Mouse (Mus musculus): ENCODE measurements around the gene Abhd14b. TPM values are rescaled to one million over a fixed set of nuclear protein-coding genes. Genes with fewer than 3 reads are reported as not detected.
"Not testable (repeated sequence)": the region's sequence is repeated elsewhere in the genome, so short reads cannot be mapped to it uniquely, and the experiment has no call there.

The Abhd14b gene
- polyA plus RNA-seq, 1 experiment from 2014 or later, result 48.3 TPM

GRCm38 (mm10) chr9:106480541-106480940 lies 33.3 kb downstream of the Abhd14b start:
- no peak overlapping the region for H3K9ac ChIP-seq (replicated peaks; ENCODE audit: low read length)
- H3K36me3 ChIP-seq (ENCODE audit: insufficient read depth, low read length), result peaks cover 38% of the 10 kb centered on the region
- 88% methylated on average over 7 of the region's 7 CpGs for WGBS
- H3K27me3 ChIP-seq (ENCODE audit: insufficient read depth, low read length), result no peaks in the 10 kb centered on the region
- H3K4me1 ChIP-seq (ENCODE audit: insufficient read depth, low read length), result peaks cover 20% of the 10 kb centered on the region
- H3K4me3 ChIP-seq (ENCODE audit: low read length), result no peak overlapping the region
- H3K27ac ChIP-seq (ENCODE audit: low read length), result no peak overlapping the region
- no peak for ATAC-seq (ENCODE audit: low FRiP score, low TSS enrichment)
- no peaks in the 10 kb centered on the region for H3K9me3 ChIP-seq (ENCODE audit: low read length)
- no peak overlapping the region for H3K4me2 ChIP-seq (replicated peaks; ENCODE audit: low read depth, low read length)

DNA sequence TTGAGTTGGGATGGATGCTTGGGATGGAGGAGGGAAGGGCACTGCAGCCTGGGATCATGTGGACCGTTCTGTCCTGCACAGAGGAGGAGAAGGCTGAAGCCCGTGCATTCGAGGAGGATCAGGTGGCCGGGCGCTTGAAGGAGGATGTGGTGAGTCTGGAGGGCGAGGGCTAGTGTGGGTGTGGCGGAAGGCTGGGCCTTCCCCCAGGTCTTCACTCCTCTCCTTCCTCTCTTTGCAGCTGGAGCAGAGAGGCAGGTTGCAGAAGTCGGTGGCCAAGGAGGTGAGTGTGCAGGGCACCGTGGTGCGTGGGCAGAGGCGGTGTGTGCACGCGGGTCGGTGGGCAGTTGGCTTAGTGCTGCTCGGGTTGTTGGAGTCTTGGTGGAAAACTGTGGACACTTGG lies 33.8 kb downstream of the Abhd14b start:
- WGBS, result 86% methylated on average over 13 of the region's 15 CpGs
- H3K9me3 ChIP-seq (ENCODE audit: low read length), result no peaks in the 10 kb centered on the region
- peaks cover 39% of the 10 kb centered on the region for H3K36me3 ChIP-seq (ENCODE audit: insufficient read depth, low read length)
- peaks cover 15% of the 10 kb centered on the region for H3K4me1 ChIP-seq (ENCODE audit: insufficient read depth, low read length)
- H3K4me3 ChIP-seq (ENCODE audit: low read length), result no peak overlapping the region
- H3K9ac ChIP-seq (replicated peaks; ENCODE audit: low read length), result no peak overlapping the region
- no peak overlapping the region for H3K4me2 ChIP-seq (replicated peaks; ENCODE audit: low read depth, low read length)
- H3K27me3 ChIP-seq (ENCODE audit: insufficient read depth, low read length), result no peaks in the 10 kb centered on the region
- no peak overlapping the region for H3K27ac ChIP-seq (ENCODE audit: low read length)
- ATAC-seq (ENCODE audit: low FRiP score, low TSS enrichment), result no peak

DNA sequence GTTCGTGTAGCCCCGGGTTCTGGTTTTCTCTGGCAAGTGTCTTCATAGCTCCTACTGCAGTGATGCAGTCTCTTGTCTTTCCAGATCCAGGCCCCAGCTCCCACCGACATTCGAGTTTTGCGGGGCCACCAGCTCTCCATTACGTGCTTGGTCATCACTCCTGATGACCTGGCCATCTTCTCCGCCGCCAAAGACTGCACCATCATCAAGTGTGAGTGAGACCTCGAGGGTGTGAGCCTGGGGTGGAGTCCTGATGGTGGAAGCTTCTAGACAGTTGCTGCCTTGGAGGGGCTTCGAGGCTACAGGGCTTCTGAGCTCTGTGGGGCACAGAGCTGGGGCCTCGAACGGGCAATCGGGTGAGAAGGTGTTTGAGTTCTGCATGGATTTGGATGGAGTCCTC lies 34.4 kb downstream of the Abhd14b start:
- Histone ChIP-seq H3K9me3 (ENCODE audit: low read length) (no peaks in the 10 kb centered on the region), H3K36me3 (ENCODE audit: insufficient read depth, low read length) (peaks cover 41% of the 10 kb centered on the region)

GRCm38 (mm10) chr9:106482578-106483115 lies 35.4 kb downstream of the Abhd14b start:
- Histone ChIP-seq H3K4me2 (replicated peaks; ENCODE audit: low read depth, low read length) (no peak overlapping the region), H3K27me3 (ENCODE audit: insufficient read depth, low read length) (no peaks in the 10 kb centered on the region), H3K4me1 (ENCODE audit: insufficient read depth, low read length) (peaks cover 9% of the 10 kb centered on the region), H3K4me3 (ENCODE audit: low read length) (no peak overlapping the region), H3K36me3 (ENCODE audit: insufficient read depth, low read length) (peaks cover 41% of the 10 kb centered on the region), H3K9me3 (ENCODE audit: low read length) (no peaks in the 10 kb centered on the region), H3K27ac (ENCODE audit: low read length) (no peak overlapping the region), H3K9ac (replicated peaks; ENCODE audit: low read length) (no peak overlapping the region)
- no peak for ATAC-seq (ENCODE audit: low FRiP score, low TSS enrichment)
- 85% methylated on average over 17 of the region's 17 CpGs for WGBS

More for the DNA sequence above, 34.4 kb downstream of the Abhd14b start:
- WGBS, result 92% methylated on average over 13 of the region's 13 CpGs
- H3K27ac ChIP-seq (ENCODE audit: low read length), result no peak overlapping the region
- no peaks in the 10 kb centered on the region for H3K27me3 ChIP-seq (ENCODE audit: insufficient read depth, low read length)
- H3K4me1 ChIP-seq (ENCODE audit: insufficient read depth, low read length), result peaks cover 11% of the 10 kb centered on the region
- H3K4me2 ChIP-seq (replicated peaks; ENCODE audit: low read depth, low read length), result no peak overlapping the region
- H3K9ac ChIP-seq (replicated peaks; ENCODE audit: low read length), result no peak overlapping the region
- H3K4me3 ChIP-seq (ENCODE audit: low read length), result no peak overlapping the region
- ATAC-seq (ENCODE audit: low FRiP score, low TSS enrichment), result no peak

DNA sequence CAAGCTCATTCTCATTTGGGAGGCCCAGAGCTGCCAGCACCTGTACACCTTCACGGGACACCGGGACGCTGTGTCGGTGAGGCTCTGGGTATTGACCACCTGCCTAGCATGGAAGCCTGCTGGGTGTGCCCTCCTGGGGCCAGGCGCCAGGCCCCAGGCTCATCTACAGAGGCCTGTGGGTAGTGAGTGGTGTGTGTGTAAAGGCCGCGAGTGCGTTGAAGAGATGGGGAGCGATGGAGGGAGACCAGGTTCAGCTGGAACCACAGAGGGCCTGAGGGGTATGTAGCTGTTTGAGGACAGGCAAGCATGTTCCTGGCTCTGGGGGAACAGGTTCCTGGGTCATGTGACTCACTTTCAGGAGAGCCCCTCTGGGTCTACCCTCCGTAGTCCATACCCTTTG lies 35.9 kb downstream of the Abhd14b start:
- H3K36me3 ChIP-seq (ENCODE audit: insufficient read depth, low read length), result peaks cover 41% of the 10 kb centered on the region
- WGBS, result 95% methylated on average over 10 of the region's 10 CpGs
- no peak overlapping the region for H3K4me2 ChIP-seq (replicated peaks; ENCODE audit: low read depth, low read length)
- H3K9me3 ChIP-seq (ENCODE audit: low read length), result no peaks in the 10 kb centered on the region
- ATAC-seq (ENCODE audit: low FRiP score, low TSS enrichment), result no peak
- no peak overlapping the region for H3K27ac ChIP-seq (ENCODE audit: low read length)
- no peaks in the 10 kb centered on the region for H3K27me3 ChIP-seq (ENCODE audit: insufficient read depth, low read length)
- no peak overlapping the region for H3K4me3 ChIP-seq (ENCODE audit: low read length)
- H3K9ac ChIP-seq (replicated peaks; ENCODE audit: low read length), result no peak overlapping the region
- H3K4me1 ChIP-seq (ENCODE audit: insufficient read depth, low read length), result peaks cover 4% of the 10 kb centered on the region

- Histone ChIP-seq H3K36me3 (ENCODE audit: insufficient read depth, low read length) (peaks cover 41% of the 10 kb centered on the region), H3K4me1 (ENCODE audit: insufficient read depth, low read length) (no peaks in the 10 kb centered on the region), H3K4me2 (replicated peaks; ENCODE audit: low read depth, low read length) (no peak overlapping the region), H3K4me3 (ENCODE audit: low read length) (no peak overlapping the region), H3K27ac (ENCODE audit: low read length) (no peak overlapping the region), H3K9me3 (ENCODE audit: low read length) (no peaks in the 10 kb centered on the region), H3K9ac (replicated peaks; ENCODE audit: low read length) (no peak overlapping the region), H3K27me3 (ENCODE audit: insufficient read depth, low read length) (no peaks in the 10 kb centered on the region)
- no peak for ATAC-seq (ENCODE audit: low FRiP score, low TSS enrichment)
- WGBS, result 90% methylated on average over 17 of the region's 17 CpGs
Observed at GRCm38 (mm10) chr9:106483606-106484005, 36.3 kb downstream of the Abhd14b start.

DNA sequence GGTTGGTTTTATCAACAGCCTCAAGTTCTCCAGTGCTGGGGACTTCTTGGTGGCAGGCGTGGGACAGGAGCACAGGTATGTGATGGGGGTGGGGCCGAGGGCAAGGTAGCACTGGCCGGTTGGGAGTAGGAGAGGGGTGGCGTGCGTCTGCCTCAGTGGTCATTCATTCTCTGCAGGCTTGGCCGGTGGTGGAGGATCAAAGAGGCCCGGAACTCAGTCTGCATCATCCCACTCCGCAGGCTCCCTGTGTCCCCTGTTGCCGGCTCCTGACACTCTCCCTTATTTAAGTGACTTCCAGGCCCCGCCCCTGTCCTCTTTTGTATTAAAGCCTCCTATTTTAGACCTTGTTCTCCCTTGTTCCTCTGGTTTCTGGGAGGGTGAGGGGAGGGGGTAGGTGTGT lies 37.8 kb downstream of the Abhd14b start:
- Histone ChIP-seq H3K27ac (ENCODE audit: low read length) (no peak overlapping the region), H3K9me3 (ENCODE audit: low read length) (no peaks in the 10 kb centered on the region), H3K9ac (replicated peaks; ENCODE audit: low read length) (no peak overlapping the region), H3K4me2 (replicated peaks; ENCODE audit: low read depth, low read length) (no peak overlapping the region), H3K36me3 (ENCODE audit: insufficient read depth, low read length) (peaks cover 41% of the 10 kb centered on the region), H3K4me3 (ENCODE audit: low read length) (no peak overlapping the region), H3K27me3 (ENCODE audit: insufficient read depth, low read length) (no peaks in the 10 kb centered on the region), H3K4me1 (ENCODE audit: insufficient read depth, low read length) (no peaks in the 10 kb centered on the region)
- no peak for ATAC-seq (ENCODE audit: low FRiP score, low TSS enrichment)
- 79% methylated on average over 10 of the region's 10 CpGs for WGBS

GRCm38 (mm10) chr9:106487602-106488001 lies 40.3 kb downstream of the Abhd14b start:
- not testable (repeated sequence) for H3K9me3 ChIP-seq (ENCODE audit: low read length); ATAC-seq (ENCODE audit: low FRiP score, low TSS enrichment); H3K4me1 ChIP-seq (ENCODE audit: insufficient read depth, low read length); H3K27ac ChIP-seq (ENCODE audit: low read length); H3K9ac ChIP-seq (replicated peaks; ENCODE audit: low read length); H3K4me3 ChIP-seq (ENCODE audit: low read length); H3K27me3 ChIP-seq (ENCODE audit: insufficient read depth, low read length); H3K4me2 ChIP-seq (replicated peaks; ENCODE audit: low read depth, low read length)
- peaks cover 26% of the 10 kb centered on the region for H3K36me3 ChIP-seq (ENCODE audit: insufficient read depth, low read length)
- WGBS, result 86% methylated on average over 6 of the region's 6 CpGs

DNA sequence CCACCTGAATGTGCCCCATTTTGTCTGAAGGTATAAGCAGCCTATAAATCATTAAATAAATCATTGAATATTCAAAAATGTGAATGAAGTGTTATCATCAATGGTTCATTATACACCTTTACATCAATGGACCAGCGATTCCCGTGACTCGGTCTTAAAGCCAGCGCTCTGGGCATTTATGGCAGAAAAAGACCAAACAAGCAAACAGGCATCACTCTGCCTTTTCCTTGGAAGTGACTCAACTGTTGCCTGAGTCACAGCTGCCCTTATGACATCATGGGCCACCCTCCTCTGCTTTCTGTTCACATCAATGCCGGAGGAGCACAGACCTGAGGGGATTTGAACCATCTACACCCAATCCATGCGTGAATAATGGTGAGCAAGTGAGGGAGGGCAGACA lies 52.4 kb downstream of the Abhd14b start, which contains the start of gene Iqcf1:
TSS of gene Iqcf1 (plus strand) at position 301 of the 400 bp plus-strand sequence.
- no peak for ATAC-seq (ENCODE audit: low FRiP score, low TSS enrichment)
- Histone ChIP-seq H3K36me3 (ENCODE audit: insufficient read depth, low read length) (no peaks in the 10 kb centered on the region), H3K4me2 (replicated peaks; ENCODE audit: low read depth, low read length) (no peak within 1 kb of the TSS), H3K4me1 (ENCODE audit: insufficient read depth, low read length) (no peaks in the 10 kb centered on the region), H3K9me3 (ENCODE audit: low read length) (no peaks in the 10 kb centered on the region), H3K9ac (replicated peaks; ENCODE audit: low read length) (no peak within 1 kb of the TSS), H3K4me3 (ENCODE audit: low read length) (no peak within 1 kb of the TSS), H3K27me3 (ENCODE audit: insufficient read depth, low read length) (no peaks in the 10 kb centered on the region), H3K27ac (ENCODE audit: low read length) (no peak within 1 kb of the TSS)
- 90% methylated on average over 6 of the region's 6 CpGs for WGBS

- no peak overlapping the region for H3K4me3 ChIP-seq (ENCODE audit: low read length)
- no peaks in the 10 kb centered on the region for H3K27me3 ChIP-seq (ENCODE audit: insufficient read depth, low read length)
- H3K4me2 ChIP-seq (replicated peaks; ENCODE audit: low read depth, low read length), result no peak overlapping the region
- no peaks in the 10 kb centered on the region for H3K4me1 ChIP-seq (ENCODE audit: insufficient read depth, low read length)
- no peaks in the 10 kb centered on the region for H3K36me3 ChIP-seq (ENCODE audit: insufficient read depth, low read length)
- no peak overlapping the region for H3K9ac ChIP-seq (replicated peaks; ENCODE audit: low read length)
- no peak overlapping the region for H3K27ac ChIP-seq (ENCODE audit: low read length)
- no peaks in the 10 kb centered on the region for H3K9me3 ChIP-seq (ENCODE audit: low read length)
- ATAC-seq (ENCODE audit: low FRiP score, low TSS enrichment), result no peak
- 88% methylated on average over 22 of the region's 22 CpGs for WGBS
Observed at GRCm38 (mm10) chr9:106501846-106502245, 54.6 kb downstream of the Abhd14b start.
